Mouse (Mus musculus) cerebellum, adult 2 months (tissue): ENCODE measurements around the gene Cog5.

ENCODE experiments used
- CTCF ChIP-seq: fragments of 200-500 bp; IDR thresholded peaks from 2 replicates; pipeline ENCODE4 v1.5.1; 2011; ENCODE audit warnings: low read depth, mild to moderate bottlenecking, control low read depth, low read length, moderate library complexity, borderline replicate concordance; ENCODE audit not compliant: insufficient read depth
- POLR2A ChIP-seq: fragments of 200-500 bp; IDR thresholded peaks from 2 replicates; pipeline ENCODE4 v1.6.1; 2011; ENCODE audit warnings: low read length, control low read depth, borderline replicate concordance; ENCODE audit not compliant: insufficient read depth

DNA sequence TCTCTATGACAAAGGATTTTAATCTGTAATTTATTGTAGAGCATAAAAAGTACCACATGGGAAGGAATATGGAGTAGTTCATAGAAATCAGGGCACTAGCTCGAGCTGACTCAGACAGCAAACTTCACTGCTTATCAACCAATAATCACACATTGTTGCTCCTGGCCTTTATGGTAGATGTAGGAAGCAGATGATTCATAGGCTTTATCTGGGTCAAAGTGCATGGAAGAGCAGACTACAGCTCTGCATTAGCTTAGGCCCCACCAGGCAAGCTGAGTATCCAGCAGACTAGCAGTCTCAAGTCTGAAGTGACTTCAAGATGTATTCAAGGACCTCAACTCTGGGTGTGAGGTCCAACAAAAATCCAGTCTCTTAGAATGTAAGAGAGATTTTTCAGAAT is 228.1 kb downstream of the Cog5 start:
- TF ChIP-seq POLR2A (no peak), CTCF (no peak)
